ENCODE assay signal across 21 mouse cellular contexts in genomic region chr14:103814015-103814691, GRCm38 (mm10). TPM values are rescaled to one million over a fixed set of nuclear protein-coding genes. Genes with fewer than 3 reads are reported as not detected.
DNase-seq lines count a peak whose midpoint lies in the region; ATAC-seq lines count a peak whose summit lies in the region.
"Had no signal": no experiment of that assay in that cellular context is flagged by ENCODE, and none has a peak within 500 bp of the region (broad histone marks: within the 10 kb centered on the region; RNA-seq: fewer than 3 reads in every experiment).

No protein-coding gene starts in this region.

- ATAC-seq in kidney, embryonic 15.5 days (replicated peaks; ENCODE audit: low FRiP score) = no peak
- peak; percentile 84 for ATAC-seq in liver, embryonic 11.5 days (replicated peaks; ENCODE audit: low FRiP score)
- ATAC-seq in megakaryocyte, adult 5-6 weeks (ENCODE audit: poor library complexity, severe bottlenecking) = peak; percentile 44
- ATAC-seq in hindbrain, embryonic 12.5 days (ENCODE audit: low FRiP score) = no peak
- ATAC-seq: forebrain, embryonic 15.5 days had no signal

- peak overlapping the region; percentile 32; the same call in 1 of the 2 replicates for H3K27ac ChIP-seq in kidney, embryonic 15.5 days
- no peak overlapping the region for H3K27ac ChIP-seq in liver, embryonic 11.5 days (ENCODE audit: low read depth, low read length)
- no peak overlapping the region for H3K27ac ChIP-seq in hindbrain, embryonic 12.5 days
- H3K27ac ChIP-seq: forebrain, embryonic 15.5 days; hindbrain, embryonic 10.5 days; left cerebral cortex, adult 2 months; midbrain, embryonic 10.5 days; neural tube, embryonic 12.5 days had no signal

- DNase-seq in kidney, adult 9 months = no peak
- peak; percentile 1 for DNase-seq in c-Kit-negative CD71-positive TER-119-positive erythroid progenitor cells, embryonic 14.5 days (ENCODE audit: low read depth, low spot score)
- no peak for DNase-seq in liver, embryonic 11.5 days (ENCODE audit: low spot score)
- no peak for DNase-seq in thymus, postnatal 36 days
- DNase-seq in spleen, postnatal 36 days (ENCODE audit: low spot score in 2 of 2) = no peak
- DNase-seq: adrenal gland, postnatal 14 days; cerebellum, adult 9-11 months; embryo, embryonic 11 days; layer of hippocampus, adult 9-11 months; left cerebral cortex, postnatal 4 days; spleen, adult 18-20 months; thymus, postnatal 4 days had no signal

- H3K4me3 ChIP-seq in kidney, embryonic 15.5 days (replicated peaks) = no peak overlapping the region
- H3K4me3 ChIP-seq in liver, embryonic 11.5 days (ENCODE audit: low read depth, low read length) = no peak overlapping the region
- no peak overlapping the region for H3K4me3 ChIP-seq in hindbrain, embryonic 12.5 days
- H3K4me3 ChIP-seq: forebrain, embryonic 15.5 days; hindbrain, embryonic 10.5 days; left cerebral cortex, adult 2 months; midbrain, embryonic 10.5 days; neural tube, embryonic 12.5 days had no signal

- WGBS in kidney, embryonic 15.5 days = 55% methylated on average over 10 of the region's 10 CpGs
- WGBS in liver, embryonic 11.5 days = 49% methylated on average over 10 of the region's 10 CpGs
- WGBS in hindbrain, embryonic 12.5 days = 79% methylated on average over 10 of the region's 10 CpGs

- no peaks in the 10 kb centered on the region for H3K27me3 ChIP-seq in kidney, embryonic 15.5 days
- H3K27me3 ChIP-seq in liver, embryonic 11.5 days (replicated peaks; ENCODE audit: control insufficient read depth, insufficient read depth, low read length) = no peaks in the 10 kb centered on the region
- H3K27me3 ChIP-seq in hindbrain, embryonic 12.5 days = no peaks in the 10 kb centered on the region
- H3K27me3 ChIP-seq: forebrain, embryonic 15.5 days; neural tube, embryonic 12.5 days had no signal

- no peak overlapping the region for H3K4me2 ChIP-seq in kidney, embryonic 15.5 days
- no peak overlapping the region for H3K4me2 ChIP-seq in liver, embryonic 11.5 days
- no peak overlapping the region for H3K4me2 ChIP-seq in hindbrain, embryonic 12.5 days (replicated peaks)
- H3K4me2 ChIP-seq: forebrain, embryonic 15.5 days; neural tube, embryonic 12.5 days had no signal

- H3K9ac ChIP-seq in kidney, embryonic 15.5 days = no peak overlapping the region
- H3K9ac ChIP-seq in liver, embryonic 11.5 days (ENCODE audit: low read depth, low read length) = no peak overlapping the region
- H3K9ac ChIP-seq in hindbrain, embryonic 12.5 days = no peak overlapping the region
- H3K9ac ChIP-seq: forebrain, embryonic 15.5 days; neural tube, embryonic 12.5 days had no signal

- no peaks in the 10 kb centered on the region for H3K9me3 ChIP-seq in kidney, embryonic 15.5 days (replicated peaks)
- no peaks in the 10 kb centered on the region for H3K9me3 ChIP-seq in liver, embryonic 11.5 days (ENCODE audit: control insufficient read depth, low read length)
- no peaks in the 10 kb centered on the region for H3K9me3 ChIP-seq in hindbrain, embryonic 12.5 days (replicated peaks)
- H3K9me3 ChIP-seq: forebrain, embryonic 15.5 days; hindbrain, embryonic 10.5 days; midbrain, embryonic 10.5 days; neural tube, embryonic 12.5 days had no signal

- H3K36me3 ChIP-seq in kidney, embryonic 15.5 days = no peaks in the 10 kb centered on the region
- no peaks in the 10 kb centered on the region for H3K36me3 ChIP-seq in liver, embryonic 11.5 days (ENCODE audit: control insufficient read depth, insufficient read depth, low read length)
- 0 out of 2 replicates have a peak, but pooled peaks cover 4% of the 10 kb centered on the region for H3K36me3 ChIP-seq in hindbrain, embryonic 12.5 days
- H3K36me3 ChIP-seq: forebrain, embryonic 15.5 days had no signal

- no peaks in the 10 kb centered on the region for H3K4me1 ChIP-seq in kidney, embryonic 15.5 days
- H3K4me1 ChIP-seq in liver, embryonic 11.5 days (replicated peaks; ENCODE audit: control insufficient read depth, insufficient read depth, low read length) = no peaks in the 10 kb centered on the region
- H3K4me1 ChIP-seq in hindbrain, embryonic 12.5 days = no peaks in the 10 kb centered on the region
- H3K4me1 ChIP-seq: forebrain, embryonic 15.5 days; midbrain, embryonic 10.5 days; neural tube, embryonic 12.5 days had no signal

RNA-seq across cellular contexts. Expression of gene Ednrb, which starts 30.0 kb away (rescaled TPM):
- polyA plus RNA-seq in kidney, embryonic 15.5 days (2015; fragmentation: Nextera tagmentation; extraction: Ambion mirVana) = 47.2 and 48.2 TPM in 2 replicates
- polyA plus RNA-seq in liver, embryonic 11.5 days (2014; fragmentation: Nextera tagmentation; extraction: Ambion mirVana) = 24.6 and 25.7 TPM in 2 replicates
- 3.1 and 4.8 TPM in 2 replicates for total RNA-seq in megakaryocyte, adult 5-6 weeks (2015)
- total RNA-seq in megakaryocyte, adult 5-6 weeks (2017) = 2.8 and 4.1 TPM in 2 replicates
- polyA plus RNA-seq in hindbrain, embryonic 12.5 days (2016; fragmentation: Nextera tagmentation; extraction: Ambion mirVana) = 112 and 120 TPM in 2 replicates
- total RNA-seq: monocyte, adult 5-6 weeks had no signal

Comparison
In these comparisons a context has a peak if more than half of its experiments do, and no peak if none do; other contexts are left out.
1. ATAC-seq: peak in liver, embryonic 11.5 days (single experiment) and megakaryocyte, adult 5-6 weeks (single experiment); none in kidney, embryonic 15.5 days (single experiment) and hindbrain, embryonic 12.5 days (single experiment).